Mouse (Mus musculus) limb, embryonic 12.5 days (tissue): ENCODE data around the gene Efnb2. TPM values are rescaled to one million over a fixed set of nuclear protein-coding genes. Genes with fewer than 3 reads are reported as not detected.

Experiments
- ATAC-seq: fragments of 200-750 bp; cut with Nextera tagmentation; 2 replicates; pipeline ENCODE4 v1.8.0; 2017; ENCODE audit warnings: low read depth, moderate TSS enrichment; ENCODE audit not compliant: insufficient number of reproducible peaks, insufficient read depth, low FRiP score, low TSS enrichment
- H3K27ac ChIP-seq: fragments of 300-500 bp; sonication (generic); 2 replicates; pipeline ENCODE4 v1.5.1; 2016; ENCODE audit warnings: mild to moderate bottlenecking, moderate library complexity
- H3K27me3 ChIP-seq: fragments of 300-500 bp; sonication (generic); 2 replicates; pipeline ENCODE4 v1.6.1; 2016; ENCODE audit warnings: mild to moderate bottlenecking, moderate library complexity
- H3K36me3 ChIP-seq: fragments of 300-500 bp; sonication (generic); 2 replicates; pipeline ENCODE4 v1.6.1; 2016; ENCODE audit warnings: mild to moderate bottlenecking, moderate library complexity
- H3K4me1 ChIP-seq: fragments of 300-500 bp; sonication (generic); replicated peaks from 2 replicates; pipeline ENCODE4 v1.6.1; 2016
- H3K4me2 ChIP-seq: fragments of 300-500 bp; sonication (generic); 2 replicates; pipeline ENCODE4 v1.6.1; 2016; ENCODE audit warnings: mild to moderate bottlenecking, moderate library complexity
- H3K4me3 ChIP-seq: fragments of 300-500 bp; sonication (generic); replicated peaks from 2 replicates; pipeline ENCODE4 v1.5.1; 2016; ENCODE audit warnings: mild to moderate bottlenecking
- H3K9ac ChIP-seq: fragments of 300-500 bp; sonication (generic); replicated peaks from 2 replicates; pipeline ENCODE4 v1.6.1; 2016; ENCODE audit warnings: mild to moderate bottlenecking, moderate library complexity
- H3K9me3 ChIP-seq: fragments of 300-500 bp; sonication (generic); 2 replicates; pipeline ENCODE4 v1.6.1; 2016; ENCODE audit warnings: mild to moderate bottlenecking, moderate library complexity
- WGBS: fragments of 180-500 bp; shearing (Covaris S2); methylation state at CpG from one replicate; pipeline ENCODE4 v1.1.7; 2016; 5-methylcytosine and 5-hydroxymethylcytosine counted together
- polyA plus RNA-seq: library from polyadenylated mRNA; unstranded; fragments of >200 nt; fragmentation: Nextera tagmentation; extraction: Ambion mirVana; gene quantifications from 2 replicates; pipeline ENCODE4 v1.2.1, GENCODE M21; 2016

The Efnb2 gene
- polyA plus RNA-seq, 1 experiment from 2014 or later: 32.4 TPM

- no peak overlapping the region for H3K9ac ChIP-seq
- H3K4me1 ChIP-seq: peaks cover 80% of the 10 kb centered on the region
- 0 out of 2 replicates have a peak, but pooled peaks cover 3% of the 10 kb centered on the region for H3K27me3 ChIP-seq
- H3K4me3 ChIP-seq: no peak overlapping the region
- H3K36me3 ChIP-seq: peaks cover 7% of the 10 kb centered on the region; the same call in 1 of the 2 replicates
- peak overlapping the region; percentile 23 for H3K4me2 ChIP-seq
- no peak for ATAC-seq
- WGBS: 45% methylated on average over 12 of the region's 12 CpGs
- no peaks in the 10 kb centered on the region for H3K9me3 ChIP-seq
- no peak overlapping the region for H3K27ac ChIP-seq
Measured at GRCm38 (mm10) chr8:8653906-8654489, 7.0 kb downstream of the Efnb2 start.

- no peak overlapping the region for H3K4me3 ChIP-seq
- no peak for ATAC-seq
Measured at GRCm38 (mm10) chr8:8653343-8653742, 7.7 kb downstream of the Efnb2 start.

GRCm38 (mm10) chr8:8652388-8652787 is 8.7 kb downstream of the Efnb2 start:
- Histone ChIP-seq H3K4me3 (no peak overlapping the region), H3K4me2 (no peak overlapping the region), H3K36me3 (peaks cover 8% of the 10 kb centered on the region; the same call in 1 of the 2 replicates), H3K27ac (no peak overlapping the region), H3K27me3 (0 out of 2 replicates have a peak, but pooled peaks cover 3% of the 10 kb centered on the region), H3K4me1 (peaks cover 84% of the 10 kb centered on the region), H3K9me3 (no peaks in the 10 kb centered on the region), H3K9ac (no peak overlapping the region)
- no peak for ATAC-seq
- 82% methylated on average over 4 of the region's 4 CpGs for WGBS

More at GRCm38 (mm10) chr8:8653343-8653742, 7.7 kb downstream of the Efnb2 start:
- Histone ChIP-seq H3K9me3 (no peaks in the 10 kb centered on the region), H3K27me3 (0 out of 2 replicates have a peak, but pooled peaks cover 3% of the 10 kb centered on the region), H3K9ac (no peak overlapping the region), H3K4me2 (peak overlapping the region; percentile 23), H3K4me1 (peaks cover 85% of the 10 kb centered on the region), H3K36me3 (peaks cover 8% of the 10 kb centered on the region; the same call in 1 of the 2 replicates), H3K27ac (no peak overlapping the region)
- WGBS: 73% methylated on average over 5 of the region's 5 CpGs

- H3K27ac ChIP-seq: no peak overlapping the region
- H3K27me3 ChIP-seq: no peaks in the 10 kb centered on the region
- H3K4me1 ChIP-seq: peaks cover 69% of the 10 kb centered on the region
- WGBS: 39% methylated on average over 8 of the region's 8 CpGs
- peaks cover 13% of the 10 kb centered on the region; the same call in 1 of the 2 replicates for H3K36me3 ChIP-seq
- no peak overlapping the region for H3K4me3 ChIP-seq
- ATAC-seq: no peak
- H3K4me2 ChIP-seq: 0 out of 2 replicates have a peak overlapping the region, but pooled peaks have one; percentile 17
- no peaks in the 10 kb centered on the region for H3K9me3 ChIP-seq
- no peak overlapping the region for H3K9ac ChIP-seq
Measured at GRCm38 (mm10) chr8:8649944-8650343, 11.1 kb downstream of the Efnb2 start.

- Histone ChIP-seq H3K4me2 (0 out of 2 replicates have a peak overlapping the region, but pooled peaks have one; percentile 17), H3K9ac (no peak overlapping the region), H3K36me3 (peaks cover 13% of the 10 kb centered on the region; the same call in 1 of the 2 replicates), H3K27ac (0 out of 2 replicates have a peak overlapping the region, but pooled peaks have one; percentile 12), H3K4me3 (no peak overlapping the region), H3K4me1 (peaks cover 67% of the 10 kb centered on the region), H3K9me3 (no peaks in the 10 kb centered on the region), H3K27me3 (no peaks in the 10 kb centered on the region)
- ATAC-seq: no peak
- 72% methylated on average over 3 of the region's 3 CpGs for WGBS
Measured at GRCm38 (mm10) chr8:8649536-8649935, 11.5 kb downstream of the Efnb2 start.

- 52% methylated on average over 7 of the region's 7 CpGs for WGBS
- Histone ChIP-seq H3K4me3 (no peak overlapping the region), H3K4me1 (peaks cover 59% of the 10 kb centered on the region), H3K9me3 (no peaks in the 10 kb centered on the region), H3K27me3 (no peaks in the 10 kb centered on the region), H3K4me2 (no peak overlapping the region), H3K27ac (no peak overlapping the region), H3K9ac (no peak overlapping the region), H3K36me3 (peaks cover 13% of the 10 kb centered on the region; the same call in 1 of the 2 replicates)
- ATAC-seq: no peak
Measured at GRCm38 (mm10) chr8:8648686-8649085, 12.4 kb downstream of the Efnb2 start.

- Histone ChIP-seq H3K27me3 (no peaks in the 10 kb centered on the region), H3K9ac (no peak overlapping the region), H3K4me1 (peaks cover 53% of the 10 kb centered on the region), H3K27ac (no peak overlapping the region), H3K4me2 (no peak overlapping the region), H3K9me3 (no peaks in the 10 kb centered on the region), H3K4me3 (no peak overlapping the region), H3K36me3 (peaks cover 13% of the 10 kb centered on the region; the same call in 1 of the 2 replicates)
- no peak for ATAC-seq
- 69% methylated on average over 7 of the region's 7 CpGs for WGBS
Measured at GRCm38 (mm10) chr8:8647824-8648223, 13.2 kb downstream of the Efnb2 start.

DNA sequence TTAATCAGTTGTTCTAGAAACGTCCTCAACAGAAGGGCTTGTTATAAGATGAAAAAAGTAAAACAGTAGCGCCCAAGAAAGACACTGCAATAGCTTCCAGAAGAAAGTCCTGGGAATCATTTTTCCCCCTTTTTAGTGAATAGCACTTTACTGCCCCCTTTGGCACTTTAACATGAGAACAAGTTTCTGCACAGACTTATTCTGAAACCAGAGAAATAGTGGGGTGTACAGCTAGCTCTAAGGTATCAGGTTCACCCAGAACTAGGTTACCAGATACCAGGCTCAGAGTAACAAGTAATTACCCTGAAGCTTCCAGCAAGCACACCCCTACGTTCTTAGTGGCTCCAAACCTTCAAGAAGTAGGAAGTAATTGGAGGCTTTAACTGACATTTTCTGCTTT is 13.7 kb downstream of the Efnb2 start:
- Histone ChIP-seq H3K4me1 (peaks cover 48% of the 10 kb centered on the region), H3K4me3 (no peak overlapping the region), H3K27ac (no peak overlapping the region), H3K9ac (no peak overlapping the region), H3K36me3 (peaks cover 13% of the 10 kb centered on the region; the same call in 1 of the 2 replicates), H3K4me2 (no peak overlapping the region), H3K9me3 (no peaks in the 10 kb centered on the region), H3K27me3 (no peaks in the 10 kb centered on the region)
- no peak for ATAC-seq
- WGBS: 40% methylated on average over 3 of the region's 3 CpGs

- H3K27ac ChIP-seq: no peak overlapping the region
- ATAC-seq: no peak
- H3K9ac ChIP-seq: no peak overlapping the region
- no peaks in the 10 kb centered on the region for H3K27me3 ChIP-seq
- 78% methylated on average over 11 of the region's 11 CpGs for WGBS
- peaks cover 37% of the 10 kb centered on the region for H3K4me1 ChIP-seq
- H3K9me3 ChIP-seq: no peaks in the 10 kb centered on the region
- H3K4me3 ChIP-seq: no peak overlapping the region
- no peak overlapping the region for H3K4me2 ChIP-seq
- peaks cover 9% of the 10 kb centered on the region; the same call in 1 of the 2 replicates for H3K36me3 ChIP-seq
Measured at GRCm38 (mm10) chr8:8644160-8644915, 16.7 kb downstream of the Efnb2 start.

DNA sequence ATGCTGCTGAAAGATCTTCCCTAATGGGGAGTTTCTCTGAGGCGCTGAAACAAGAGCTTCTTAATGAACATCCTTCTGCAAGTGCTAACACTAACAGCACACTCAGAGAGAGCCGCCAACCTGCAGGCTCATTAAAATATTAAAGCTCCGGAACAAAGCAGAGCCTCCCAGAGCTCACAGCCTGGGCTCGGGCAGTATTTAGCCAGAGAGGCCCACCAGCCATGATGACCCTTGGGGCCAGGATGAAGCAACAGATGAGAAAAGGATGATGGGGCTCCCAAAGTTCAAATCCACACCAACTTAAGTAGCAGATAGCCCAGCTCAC is 20.8 kb downstream of the Efnb2 start:
- peaks cover 16% of the 10 kb centered on the region for H3K4me1 ChIP-seq
- H3K36me3 ChIP-seq: peaks cover 33% of the 10 kb centered on the region
- no peaks in the 10 kb centered on the region for H3K9me3 ChIP-seq
- H3K4me2 ChIP-seq: no peak overlapping the region
- no peak overlapping the region for H3K4me3 ChIP-seq
- 7% methylated on average over 4 of the region's 4 CpGs for WGBS
- no peak overlapping the region for H3K27ac ChIP-seq
- H3K9ac ChIP-seq: no peak overlapping the region
- ATAC-seq: no peak
- H3K27me3 ChIP-seq: no peaks in the 10 kb centered on the region

GRCm38 (mm10) chr8:8639569-8640263 is 21.3 kb downstream of the Efnb2 start:
- H3K4me2 ChIP-seq: no peak overlapping the region
- no peak overlapping the region for H3K27ac ChIP-seq
- no peak overlapping the region for H3K4me3 ChIP-seq
- no peak overlapping the region for H3K9ac ChIP-seq
- no peaks in the 10 kb centered on the region for H3K9me3 ChIP-seq
- 21% methylated on average over 8 of the region's 8 CpGs for WGBS
- no peaks in the 10 kb centered on the region for H3K27me3 ChIP-seq
- no peak for ATAC-seq
- peaks cover 16% of the 10 kb centered on the region for H3K4me1 ChIP-seq
- peaks cover 37% of the 10 kb centered on the region for H3K36me3 ChIP-seq
